Mouse (Mus musculus) left cerebral cortex, adult 9 months (tissue): ENCODE measurements around the gene Nedd9.
"Not testable (repeated sequence)": the region's sequence is repeated elsewhere in the genome, so short reads cannot be mapped to it uniquely, and the experiment has no call there.

Experiments used
- DNase-seq, 2 experiments: peaks; one replicate each; pipeline ENCODE4 v3.0.0; 2022; ENCODE audit warnings: low spot score in 2 of 2

Gene Nedd9

DNA sequence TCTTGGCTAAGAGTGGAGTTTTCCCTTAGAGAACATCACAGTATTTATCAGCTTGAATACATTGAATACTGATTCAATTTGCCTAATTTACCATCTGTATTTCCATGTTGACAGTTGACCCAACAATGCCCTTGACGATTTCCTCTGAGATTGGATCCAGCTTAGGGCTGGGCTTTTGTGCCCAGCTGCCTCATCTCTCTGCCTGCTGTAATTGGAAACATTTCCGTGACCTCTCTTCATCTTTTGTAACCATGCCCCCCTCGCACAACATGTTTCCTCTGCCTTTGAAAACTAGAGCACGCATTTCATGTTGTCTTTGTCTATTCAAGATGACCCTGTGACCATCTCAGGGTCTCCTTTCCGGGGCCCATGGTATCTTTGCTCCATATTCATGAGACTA is 188.2 kb downstream of the Nedd9 start:
- no peak for DNase-seq

DNA sequence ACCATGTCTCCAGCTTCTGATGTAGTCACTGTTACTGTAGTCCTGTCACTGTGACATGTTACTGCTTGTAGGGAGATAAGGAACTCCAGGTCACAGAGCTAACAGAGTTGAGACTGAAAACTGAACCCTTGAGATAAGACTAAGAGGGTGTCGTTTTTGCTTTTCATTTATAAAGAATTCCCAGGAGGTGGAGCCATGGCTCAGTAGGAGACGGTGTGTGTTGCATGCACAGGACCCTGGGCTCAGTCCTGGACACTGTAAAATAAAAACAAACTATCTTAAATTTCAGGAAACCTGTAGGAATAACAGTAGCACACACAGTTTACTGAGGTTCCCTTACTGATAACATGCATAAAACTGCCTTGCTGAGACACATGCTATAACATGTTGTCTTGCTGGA is 188.6 kb downstream of the Nedd9 start:
- DNase-seq = no peak

DNA sequence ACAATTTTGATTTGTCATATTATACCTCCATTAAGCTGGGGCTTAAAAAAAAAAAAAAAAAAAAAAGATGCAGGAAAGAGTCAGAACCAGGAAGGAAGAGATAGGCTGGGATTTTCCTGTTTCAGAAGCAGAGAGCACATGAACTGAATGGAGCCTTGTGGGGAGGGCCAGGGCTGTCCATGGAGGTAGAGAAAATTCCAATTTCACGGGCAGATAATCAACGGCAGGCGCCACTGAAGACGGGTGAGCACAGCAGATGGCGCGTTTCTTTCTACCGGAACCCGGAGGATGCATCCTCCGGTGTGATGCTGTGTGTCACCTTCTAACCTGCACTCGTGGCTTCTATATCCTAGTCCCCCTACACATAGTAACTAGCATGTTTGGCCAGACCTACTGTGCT is 190.8 kb downstream of the Nedd9 start:
- no peak for DNase-seq

DNA sequence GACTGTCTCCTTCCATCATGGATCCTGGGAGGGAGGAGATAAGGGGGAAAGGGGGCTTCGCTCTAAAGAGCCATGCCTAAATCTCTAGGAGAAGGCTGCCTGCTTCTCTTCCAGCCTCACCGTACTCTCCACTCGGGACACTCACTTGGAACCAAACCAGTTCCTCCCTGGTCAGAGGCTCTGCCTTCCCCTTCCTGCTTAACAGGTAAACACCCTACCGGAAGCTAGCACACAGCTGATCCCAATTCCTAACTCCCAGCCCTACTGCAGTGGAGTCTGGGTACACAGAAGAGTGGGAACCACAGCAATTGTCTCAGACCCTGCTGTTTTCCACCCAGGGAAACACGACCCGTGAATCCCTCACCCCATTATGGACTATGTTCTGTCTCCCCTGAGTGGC is 191.3 kb downstream of the Nedd9 start:
- no peak for DNase-seq

DNA sequence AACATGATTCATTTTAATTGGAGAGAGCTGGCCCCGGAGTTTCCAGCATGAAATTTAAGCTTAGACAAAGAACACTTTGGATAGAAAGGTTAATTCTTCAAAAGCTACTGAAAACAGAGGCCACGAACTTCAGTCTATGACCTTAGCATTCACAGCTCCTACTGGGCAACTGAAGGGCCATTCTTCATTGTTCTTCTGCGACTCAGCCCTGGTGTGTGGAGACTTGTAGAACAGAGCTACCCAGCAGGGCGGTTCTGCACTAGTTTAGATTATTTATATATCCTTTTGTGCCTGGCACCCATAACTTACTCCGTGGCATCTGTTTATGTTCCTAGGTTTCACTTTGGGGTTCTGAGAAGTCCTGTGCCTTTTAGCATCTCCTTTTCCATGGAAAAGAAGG is 193.6 kb downstream of the Nedd9 start:
- DNase-seq = no peak

DNA sequence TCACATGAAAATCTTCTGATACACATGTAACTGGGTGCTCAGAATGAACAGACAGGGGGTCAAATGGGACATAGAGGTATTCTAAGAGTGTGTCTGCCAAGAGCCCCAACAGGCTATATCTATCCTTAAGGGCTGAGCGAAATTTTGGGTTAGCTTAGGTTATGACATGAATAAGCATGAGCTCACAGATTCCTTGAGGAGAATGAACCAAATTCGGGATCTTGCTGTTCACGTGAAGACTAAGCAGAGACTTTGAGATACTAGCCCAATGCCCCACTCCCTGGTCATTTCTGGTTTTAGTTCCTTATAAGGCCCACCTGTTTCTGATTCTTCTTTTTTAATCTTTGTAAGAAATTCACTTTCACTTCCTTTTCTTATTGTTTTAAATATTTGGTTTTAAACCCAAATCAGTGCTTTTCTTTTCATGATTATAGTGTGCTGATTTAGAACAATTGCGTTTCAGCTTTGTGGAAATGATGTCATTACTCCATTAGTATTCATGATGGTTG is 195.6 kb downstream of the Nedd9 start:
- DNase-seq = no peak

DNA sequence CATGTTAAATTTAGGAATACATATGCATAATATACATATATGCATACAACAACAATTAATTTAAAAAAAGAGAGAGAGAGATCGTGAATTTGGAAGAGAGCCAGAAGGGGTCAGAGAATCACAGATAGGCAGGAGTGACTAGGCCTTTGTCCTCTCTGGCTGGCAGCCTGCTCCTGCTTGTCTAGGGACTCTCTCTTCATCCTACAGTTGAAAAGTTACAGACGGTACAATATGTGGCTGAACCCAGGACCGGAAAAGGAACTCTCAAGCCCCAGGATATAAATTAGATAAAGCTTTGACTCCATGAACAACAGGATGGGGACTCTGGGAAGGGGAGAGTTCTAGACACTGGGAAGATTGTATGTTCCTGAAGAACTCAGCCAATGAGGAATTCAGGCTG is 200.9 kb downstream of the Nedd9 start:
- no peak for DNase-seq

DNA sequence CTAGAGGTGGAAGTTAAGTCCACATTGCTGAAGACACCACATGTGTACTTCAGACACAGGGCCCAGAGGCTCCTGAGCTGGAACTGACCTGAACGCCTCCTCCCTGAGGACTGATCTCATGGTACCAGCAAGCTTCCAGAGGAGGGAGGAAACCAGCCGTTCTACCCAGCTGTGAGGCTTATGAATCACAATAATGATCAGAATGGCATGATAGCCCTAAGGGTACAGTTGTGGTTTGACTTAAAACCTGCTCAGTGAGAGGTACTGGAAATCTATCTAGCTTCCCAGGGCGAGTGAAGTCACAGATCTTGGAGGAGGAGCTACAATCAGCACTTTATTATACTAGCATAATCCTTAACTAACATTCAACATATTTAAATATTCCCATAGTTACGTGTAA is 201.7 kb downstream of the Nedd9 start:
- no peak for DNase-seq

DNA sequence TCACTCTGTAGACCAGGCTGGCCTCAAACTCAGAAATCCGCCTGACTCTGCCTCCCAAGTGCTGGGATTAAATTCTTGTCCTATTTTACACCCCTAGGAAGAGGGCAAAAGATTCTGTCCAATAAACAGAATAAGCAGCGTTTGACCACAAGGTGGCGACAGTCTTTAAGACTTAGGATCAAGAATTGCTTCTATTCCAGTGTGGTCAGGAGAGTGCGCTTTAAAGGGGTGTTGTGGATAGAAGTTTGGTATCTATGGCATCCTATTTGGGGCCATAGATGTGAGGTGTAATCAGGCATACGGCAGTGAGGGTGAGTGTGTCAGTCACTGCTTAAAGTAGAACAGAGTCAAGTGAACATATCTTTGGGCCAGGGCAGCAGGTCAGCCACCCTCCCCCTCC is 203.9 kb downstream of the Nedd9 start:
- peak; percentile 14 to 84 for DNase-seq

DNA sequence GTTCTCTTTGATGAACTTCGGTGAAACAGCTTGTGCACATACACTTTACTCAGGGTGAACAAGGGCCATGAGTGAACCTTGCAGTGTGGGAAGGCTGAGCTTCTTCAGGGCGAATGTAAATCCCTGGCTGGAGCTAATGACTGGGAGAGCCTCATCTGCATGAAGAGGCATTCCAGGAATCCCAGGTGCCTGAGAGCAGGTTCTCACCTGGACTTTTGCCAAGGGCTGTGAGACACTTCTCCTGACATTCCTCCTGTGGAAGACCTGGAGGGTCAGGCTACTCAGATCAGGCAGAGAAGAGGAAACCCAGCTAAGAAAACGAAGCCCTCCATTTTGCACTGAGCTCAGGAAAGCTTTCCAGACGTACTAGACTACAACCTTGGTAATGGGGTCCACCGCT is 206.5 kb downstream of the Nedd9 start:
- DNase-seq = no peak

DNA sequence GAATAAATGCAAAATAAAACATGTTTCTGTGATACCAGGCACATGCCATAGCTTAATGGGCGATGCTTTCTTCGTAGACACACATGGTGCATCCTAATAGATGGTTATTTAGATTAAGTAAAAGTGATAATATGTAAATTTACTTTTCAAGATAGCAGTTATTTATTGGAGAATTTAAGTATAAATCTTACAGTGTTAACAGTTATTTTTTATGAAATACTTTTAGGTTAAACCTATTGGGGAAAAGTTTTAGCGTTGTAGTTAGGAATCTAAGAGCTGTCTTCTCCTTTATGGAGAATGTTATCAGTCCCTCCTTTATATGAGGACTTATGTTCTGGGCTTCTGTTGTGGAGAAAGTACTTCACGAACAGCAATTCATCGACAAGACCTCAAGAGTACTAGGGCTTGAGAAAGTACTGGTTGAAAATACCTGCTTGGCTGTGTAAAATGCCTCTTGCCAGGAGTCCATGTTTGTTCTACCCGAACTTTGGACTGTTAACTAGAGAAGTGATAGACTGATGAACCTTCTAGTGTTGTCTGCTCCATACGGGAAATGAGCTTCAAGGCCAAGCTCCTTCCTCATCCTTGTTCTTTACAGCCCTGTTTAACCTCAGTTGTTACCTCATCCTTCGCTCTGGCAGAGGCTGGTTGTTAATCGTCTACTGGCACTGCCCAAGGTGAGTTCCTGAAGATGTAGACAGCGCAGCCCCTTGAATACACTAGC is 213.1 kb downstream of the Nedd9 start, which contains the start of gene Gm17364:
TSS of gene Gm17364 (minus strand) at position 51 of the 724 bp plus-strand sequence.
- DNase-seq = no peak

DNA sequence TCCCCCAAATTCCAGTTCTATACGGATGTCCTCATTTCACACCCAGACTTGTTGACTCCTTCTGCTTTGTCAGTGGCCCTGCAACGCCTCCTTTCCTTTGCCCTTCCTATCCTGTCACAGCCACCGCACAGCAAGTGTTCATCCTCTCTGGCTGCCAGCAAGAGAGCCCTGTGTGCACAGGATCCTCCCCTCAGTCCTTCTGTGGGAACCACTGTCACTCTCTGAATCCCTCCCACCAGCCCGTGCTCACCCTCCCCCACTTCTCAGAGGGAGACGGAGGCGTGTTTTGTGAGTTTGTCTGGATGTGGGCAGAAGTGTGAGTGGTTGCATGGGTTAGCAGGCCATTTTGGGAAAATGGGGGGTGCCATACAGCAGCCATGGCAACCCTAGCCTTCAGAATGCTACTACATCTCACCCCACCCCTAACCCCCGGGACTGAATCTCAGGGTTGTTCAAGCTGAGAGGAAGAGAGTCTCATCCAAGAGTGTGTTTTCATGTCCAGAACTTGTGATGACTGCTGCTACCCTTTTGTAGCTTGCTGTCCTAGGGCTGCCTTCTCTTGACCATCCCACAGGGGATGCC is 219.2 kb downstream of the Nedd9 start:
- peak in 1 of 2 experiments; percentile 59 for DNase-seq

DNA sequence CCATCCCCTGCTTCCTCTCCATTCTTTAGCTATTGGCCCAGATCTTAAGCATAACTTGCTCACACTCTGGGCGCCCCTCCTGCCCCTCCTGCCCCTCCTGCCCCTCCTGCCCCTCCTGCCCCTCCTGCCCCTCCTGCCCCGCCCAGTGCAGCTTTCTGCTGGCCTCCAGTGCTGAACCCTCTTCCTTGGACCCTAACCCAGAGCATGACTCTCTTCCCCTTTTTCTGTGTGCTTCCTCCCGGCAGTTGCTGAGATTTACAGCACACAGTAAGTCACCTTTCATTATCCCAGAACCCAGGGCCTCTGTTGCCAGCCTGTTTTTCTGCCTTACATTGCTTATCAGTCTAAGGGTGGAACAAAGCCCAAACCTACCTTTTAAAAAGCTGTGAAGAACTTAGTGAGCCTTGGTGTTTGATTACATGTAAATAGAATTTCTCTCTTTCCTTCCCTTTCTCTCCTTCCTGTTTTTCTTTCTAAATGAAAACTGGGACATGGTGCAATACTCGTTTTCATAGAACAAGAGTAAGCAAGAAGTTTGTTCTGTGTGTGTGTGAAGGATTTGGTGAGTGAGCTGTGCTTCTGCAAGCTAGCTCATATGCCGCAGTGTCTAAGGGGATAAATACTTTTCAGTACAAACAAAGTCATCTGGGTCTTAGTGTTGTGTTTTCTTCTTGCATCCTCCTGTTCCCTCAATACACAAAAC is 223.7 kb downstream of the Nedd9 start:
- no peak for DNase-seq

DNA sequence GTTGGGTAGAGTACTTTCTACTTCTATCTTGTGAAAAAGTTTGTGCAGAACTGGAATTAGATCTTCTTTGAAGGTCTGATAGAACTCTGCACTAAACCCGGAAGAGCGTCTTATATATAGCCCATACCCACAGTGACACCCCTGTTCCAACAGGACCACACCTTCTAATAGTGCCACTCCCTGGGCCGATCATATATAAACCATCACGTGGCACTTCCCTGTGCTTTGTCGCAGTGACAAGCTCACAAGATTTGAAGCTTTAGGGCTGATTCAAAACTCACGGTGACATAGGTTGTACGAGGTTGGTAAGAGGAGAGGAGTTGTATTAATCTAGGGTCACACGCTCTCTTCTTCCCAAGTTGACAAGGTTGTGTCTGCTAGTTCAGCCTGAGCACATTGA is 225.5 kb downstream of the Nedd9 start:
- not testable (repeated sequence) for DNase-seq
